9 mouse cellular contexts compared by ENCODE assay signal in the genomic region with DNA sequence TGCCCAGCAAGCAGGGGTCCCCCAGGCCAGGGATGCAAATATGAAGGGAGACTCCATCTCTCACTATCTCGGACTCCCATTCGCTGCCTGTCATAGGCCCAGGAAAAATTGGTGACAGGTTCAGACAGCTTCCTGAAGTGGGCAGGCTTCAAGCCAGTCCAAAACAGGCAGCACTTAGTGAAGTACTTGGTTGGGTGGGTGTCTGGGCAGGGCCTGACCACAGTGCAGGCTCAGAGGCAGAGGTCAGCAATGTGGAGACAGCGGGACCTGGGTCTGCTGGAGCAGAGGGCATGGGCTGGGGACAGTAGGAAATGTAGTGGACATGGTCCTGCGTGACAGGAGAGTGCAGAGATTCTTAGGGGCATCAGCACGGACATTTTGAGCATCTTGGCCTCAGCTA. TPM values are rescaled to one million over a fixed set of nuclear protein-coding genes. Genes with fewer than 3 reads are reported as not detected.
A peak's percentile ranks its signal among the peaks of the same experiment; 100 is the strongest.
DNase-seq lines count a peak whose midpoint lies in the region; ATAC-seq and TF ChIP-seq lines count a peak whose summit lies in the region.
"Had no signal": no experiment of that assay in that cellular context is flagged by ENCODE, and none has a peak within 500 bp of the region (broad histone marks: within the 10 kb centered on the region; RNA-seq: fewer than 3 reads in every experiment).

No protein-coding gene starts in this region.

- H3K9me3 ChIP-seq in kidney, postnatal 0 days (replicated peaks; ENCODE audit: low read length): no peaks in the 10 kb centered on the region
- H3K9me3 ChIP-seq in forebrain, embryonic 15.5 days: no peaks in the 10 kb centered on the region
- H3K9me3 ChIP-seq in liver, embryonic 12.5 days (replicated peaks): no peaks in the 10 kb centered on the region
- no peaks in the 10 kb centered on the region for H3K9me3 ChIP-seq in neural tube, embryonic 15.5 days (replicated peaks)

- ATAC-seq in kidney, postnatal 0 days (replicated peaks; ENCODE audit: low FRiP score, low read depth): no peak
- ATAC-seq in forebrain, embryonic 15.5 days (replicated peaks): no peak
- ATAC-seq in liver, embryonic 12.5 days: no peak
- no peak for ATAC-seq in neural tube, embryonic 15.5 days (ENCODE audit: low FRiP score)
- ATAC-seq: Patski had no signal

- peak overlapping the region; percentile 92 for H3K4me3 ChIP-seq in kidney, postnatal 0 days (replicated peaks; ENCODE audit: low read depth, low read length)
- 0 out of 2 replicates have a peak overlapping the region, but pooled peaks have one; percentile 2 for H3K4me3 ChIP-seq in forebrain, embryonic 15.5 days
- peak overlapping the region; percentile 81 for H3K4me3 ChIP-seq in liver, embryonic 12.5 days
- H3K4me3 ChIP-seq in neural tube, embryonic 15.5 days (replicated peaks): peak overlapping the region; percentile 86

- peaks cover 26% of the 10 kb centered on the region for H3K36me3 ChIP-seq in kidney, postnatal 0 days (ENCODE audit: insufficient read depth, low read length)
- 0 out of 2 replicates have a peak, but pooled peaks cover 3% of the 10 kb centered on the region for H3K36me3 ChIP-seq in forebrain, embryonic 15.5 days
- H3K36me3 ChIP-seq in liver, embryonic 12.5 days: peaks cover 66% of the 10 kb centered on the region
- peaks cover 22% of the 10 kb centered on the region for H3K36me3 ChIP-seq in neural tube, embryonic 15.5 days

- peak overlapping the region; percentile 86 for H3K9ac ChIP-seq in kidney, postnatal 0 days (ENCODE audit: low read depth, low read length)
- peak overlapping the region; percentile 31; the same call in 1 of the 2 replicates for H3K9ac ChIP-seq in forebrain, embryonic 15.5 days (replicated peaks)
- H3K9ac ChIP-seq in liver, embryonic 12.5 days: peak overlapping the region; percentile 89
- peak overlapping the region; percentile 77; the same call in 1 of the 2 replicates for H3K9ac ChIP-seq in neural tube, embryonic 15.5 days (replicated peaks)

- H3K4me2 ChIP-seq in kidney, postnatal 0 days (ENCODE audit: low read length): peak overlapping the region; percentile 100
- H3K4me2 ChIP-seq in forebrain, embryonic 15.5 days (replicated peaks): peak overlapping the region; percentile 100; the same call in 1 of the 2 replicates
- H3K4me2 ChIP-seq in liver, embryonic 12.5 days: peak overlapping the region; percentile 95
- H3K4me2 ChIP-seq in neural tube, embryonic 15.5 days: peak overlapping the region; percentile 95

- 58% methylated on average over 5 of the region's 5 CpGs for WGBS in kidney, postnatal 0 days
- WGBS in forebrain, embryonic 15.5 days: 87% methylated on average over 5 of the region's 5 CpGs
- 52% methylated on average over 5 of the region's 5 CpGs for WGBS in liver, embryonic 12.5 days (ENCODE audit: insufficient replicate concordance)
- 89% methylated on average over 5 of the region's 5 CpGs for WGBS in neural tube, embryonic 15.5 days

- peaks cover 31% of the 10 kb centered on the region for H3K4me1 ChIP-seq in kidney, postnatal 0 days (replicated peaks; ENCODE audit: insufficient read depth, low read length)
- peaks cover 55% of the 10 kb centered on the region for H3K4me1 ChIP-seq in forebrain, embryonic 15.5 days
- peaks cover 58% of the 10 kb centered on the region for H3K4me1 ChIP-seq in liver, embryonic 12.5 days
- peaks cover 75% of the 10 kb centered on the region for H3K4me1 ChIP-seq in neural tube, embryonic 15.5 days

- H3K27ac ChIP-seq in kidney, postnatal 0 days: peak overlapping the region; percentile 96
- H3K27ac ChIP-seq in forebrain, embryonic 15.5 days (replicated peaks): no peak overlapping the region
- H3K27ac ChIP-seq in liver, embryonic 12.5 days: peak overlapping the region; percentile 73
- H3K27ac ChIP-seq in neural tube, embryonic 15.5 days (replicated peaks): peak overlapping the region; percentile 48

- no peak for TF ChIP-seq CTCF in kidney, postnatal 0 days (IDR thresholded peaks at IDR 0.05; ENCODE audit: low read depth)

- H3K27me3 ChIP-seq in kidney, postnatal 0 days (ENCODE audit: insufficient read depth, low read length): no peaks in the 10 kb centered on the region
- H3K27me3 ChIP-seq in forebrain, embryonic 15.5 days: no peaks in the 10 kb centered on the region
- no peaks in the 10 kb centered on the region for H3K27me3 ChIP-seq in liver, embryonic 12.5 days (replicated peaks)
- H3K27me3 ChIP-seq in neural tube, embryonic 15.5 days (replicated peaks): no peaks in the 10 kb centered on the region
- H3K27me3 ChIP-seq: Patski had no signal

- DNase-seq in kidney, postnatal 0 days (ENCODE audit: low spot score): no peak
- no peak for DNase-seq in kidney, adult 18-20 months
- DNase-seq in gastrocnemius, adult 8-10 months (ENCODE audit: low spot score in 2 of 2): no peak
- DNase-seq in spleen, postnatal 10 days (ENCODE audit: low spot score in 2 of 2): no peak
- DNase-seq in thymus, postnatal 0 days (ENCODE audit: low spot score): no peak

RNA-seq across cellular contexts. Expression of a gene that starts 2.9 kb away (rescaled TPM):
- 14.8 and 15.0 TPM in 2 replicates for polyA plus RNA-seq in kidney, postnatal 0 days (2015; fragmentation: Nextera tagmentation; extraction: Ambion mirVana)
- 27.6 and 29.1 TPM in 2 replicates for polyA plus RNA-seq in forebrain, embryonic 15.5 days (2015; fragmentation: Nextera tagmentation; extraction: Ambion mirVana)
- 18.4 and 18.6 TPM in 2 replicates for polyA plus RNA-seq in liver, embryonic 12.5 days (2016; fragmentation: Nextera tagmentation; extraction: Ambion mirVana)
- 21.0 and 23.4 TPM in 2 replicates for polyA plus RNA-seq in neural tube, embryonic 15.5 days (2015; fragmentation: Nextera tagmentation; extraction: Ambion mirVana)
- 10 to 100 TPM; 11.8 to 15.2 (median 13.7) TPM for total RNA-seq in gastrocnemius, adult 8-10 months (2022)
- 13.7 and 19.4 TPM in 2 replicates for polyA plus RNA-seq in thymus, postnatal 0 days (2015; fragmentation: Nextera tagmentation; extraction: Ambion mirVana)

RNA-seq across cellular contexts. Expression of a gene that starts 3.1 kb away (rescaled TPM):
- 35.4 and 39.8 TPM in 2 replicates for polyA plus RNA-seq in kidney, postnatal 0 days (2015; fragmentation: Nextera tagmentation; extraction: Ambion mirVana)
- 12.2 and 13.0 TPM in 2 replicates for polyA plus RNA-seq in forebrain, embryonic 15.5 days (2015; fragmentation: Nextera tagmentation; extraction: Ambion mirVana)
- polyA plus RNA-seq in liver, embryonic 12.5 days (2016; fragmentation: Nextera tagmentation; extraction: Ambion mirVana): 25.8 and 27.7 TPM in 2 replicates
- 12.7 and 18.3 TPM in 2 replicates for polyA plus RNA-seq in neural tube, embryonic 15.5 days (2015; fragmentation: Nextera tagmentation; extraction: Ambion mirVana)
- total RNA-seq in gastrocnemius, adult 8-10 months (2022): 1 to 10 TPM; 7.1 to 8.7 (median 8.1) TPM
- 25.7 and 29.2 TPM in 2 replicates for polyA plus RNA-seq in thymus, postnatal 0 days (2015; fragmentation: Nextera tagmentation; extraction: Ambion mirVana)

RNA-seq across cellular contexts. Expression of a gene that starts 12.6 kb away (rescaled TPM):
- polyA plus RNA-seq in kidney, postnatal 0 days (2015; fragmentation: Nextera tagmentation; extraction: Ambion mirVana): 0.32 and 0.33 TPM in 2 replicates
- 0.33 TPM in 1 of 2 replicates, not detected in the other for polyA plus RNA-seq in forebrain, embryonic 15.5 days (2015; fragmentation: Nextera tagmentation; extraction: Ambion mirVana)
- 0.18 and 0.19 TPM in 2 replicates for polyA plus RNA-seq in liver, embryonic 12.5 days (2016; fragmentation: Nextera tagmentation; extraction: Ambion mirVana)
- 0.35 and 0.45 TPM in 2 replicates for polyA plus RNA-seq in neural tube, embryonic 15.5 days (2015; fragmentation: Nextera tagmentation; extraction: Ambion mirVana)
- total RNA-seq in gastrocnemius, adult 8-10 months (2022): not detected
- 0.32 and 0.74 TPM in 2 replicates for polyA plus RNA-seq in thymus, postnatal 0 days (2015; fragmentation: Nextera tagmentation; extraction: Ambion mirVana)

RNA-seq across cellular contexts. Expression of a gene that starts 28.1 kb away (rescaled TPM):
- 22.5 and 26.2 TPM in 2 replicates for polyA plus RNA-seq in kidney, postnatal 0 days (2015; fragmentation: Nextera tagmentation; extraction: Ambion mirVana)
- polyA plus RNA-seq in forebrain, embryonic 15.5 days (2015; fragmentation: Nextera tagmentation; extraction: Ambion mirVana): 14.1 and 15.5 TPM in 2 replicates
- polyA plus RNA-seq in liver, embryonic 12.5 days (2016; fragmentation: Nextera tagmentation; extraction: Ambion mirVana): 41.4 and 41.8 TPM in 2 replicates
- 19.1 and 21.7 TPM in 2 replicates for polyA plus RNA-seq in neural tube, embryonic 15.5 days (2015; fragmentation: Nextera tagmentation; extraction: Ambion mirVana)
- 1 to 10 TPM; 2.1 to 6.9 (median 6.3) TPM for total RNA-seq in gastrocnemius, adult 8-10 months (2022)
- 37.4 and 39.2 TPM in 2 replicates for polyA plus RNA-seq in thymus, postnatal 0 days (2015; fragmentation: Nextera tagmentation; extraction: Ambion mirVana)

RNA-seq across cellular contexts. Expression of a gene that starts 34.5 kb away (rescaled TPM):
- 14.3 and 15.0 TPM in 2 replicates for polyA plus RNA-seq in kidney, postnatal 0 days (2015; fragmentation: Nextera tagmentation; extraction: Ambion mirVana)
- 11.1 and 13.3 TPM in 2 replicates for polyA plus RNA-seq in forebrain, embryonic 15.5 days (2015; fragmentation: Nextera tagmentation; extraction: Ambion mirVana)
- polyA plus RNA-seq in liver, embryonic 12.5 days (2016; fragmentation: Nextera tagmentation; extraction: Ambion mirVana): 122 and 124 TPM in 2 replicates
- polyA plus RNA-seq in neural tube, embryonic 15.5 days (2015; fragmentation: Nextera tagmentation; extraction: Ambion mirVana): 15.9 and 18.6 TPM in 2 replicates
- 100 to 1,000 TPM; 195 to 259 (median 242) TPM for total RNA-seq in gastrocnemius, adult 8-10 months (2022)
- polyA plus RNA-seq in thymus, postnatal 0 days (2015; fragmentation: Nextera tagmentation; extraction: Ambion mirVana): 17.6 TPM in 2 replicates

Comparison
In these comparisons a context has a peak if more than half of its experiments do, and no peak if none do; other contexts are left out.
1. H3K4me3 ChIP-seq: peak in every context shown above with its lines; median percentile 92 in kidney, postnatal 0 days; 86 in neural tube, embryonic 15.5 days; 81 in liver, embryonic 12.5 days; 2 in forebrain, embryonic 15.5 days.
2. H3K9ac ChIP-seq: peak in every context shown above with its lines; median percentile 89 in liver, embryonic 12.5 days; 86 in kidney, postnatal 0 days; 77 in neural tube, embryonic 15.5 days; 31 in forebrain, embryonic 15.5 days.